Mouse (Mus musculus) megakaryocyte, embryonic 14.5 days (primary cell): Measurements from ENCODE around the gene Tmc5. TPM values are rescaled to one million over a fixed set of nuclear protein-coding genes. Genes with fewer than 3 reads are reported as not detected.
A peak's percentile ranks its signal among the peaks of the same experiment; 100 is the strongest.

Experiments
- H3K27me3 ChIP-seq: replicated peaks from 2 replicates; pipeline ENCODE3; 2012; ENCODE audit warnings: inconsistent platforms
- H3K36me3 ChIP-seq: replicated peaks from 2 replicates; pipeline ENCODE3; 2012; ENCODE audit warnings: low read length, inconsistent platforms, mixed read lengths
- H3K4me1 ChIP-seq: 2 replicates; pipeline ENCODE4 v1.6.1; 2012; ENCODE audit warnings: inconsistent platforms
- H3K4me3 ChIP-seq: replicated peaks from 2 replicates; pipeline ENCODE3; 2012; ENCODE audit warnings: moderate library complexity, mild to moderate bottlenecking, inconsistent platforms
- H3K9me3 ChIP-seq: 2 replicates; pipeline ENCODE4 v1.6.1; 2012; ENCODE audit warnings: inconsistent platforms
- FLI1 ChIP-seq: IDR thresholded peaks from 2 replicates; pipeline ENCODE4 v1.6.1; 2012; ENCODE audit warnings: low read length, inconsistent platforms, mixed read lengths
- GATA1 ChIP-seq: IDR thresholded peaks from 3 replicates; pipeline ENCODE4 v1.6.1; 2012; ENCODE audit warnings: mixed read lengths, low read length, inconsistent platforms, borderline replicate concordance
- polyA plus RNA-seq: library from polyadenylated mRNA; stranded (reverse); fragments of >175 nt; gene quantifications from 2 replicates; pipeline ENCODE4 v1.2.3, GENCODE M21; 2012; ENCODE audit warnings: low replicate concordance; ENCODE audit not compliant: insufficient read depth

Gene Tmc5
- polyA plus RNA-seq, 1 experiment: 0.17 TPM

GRCm38 (mm10) chr7:118584257-118584907 lies 12.7 kb upstream of the Tmc5 start, which contains the start of gene Tmc7:
Gene Tmc7 (minus strand): TSS chr7:118584736.
- TF ChIP-seq GATA1 (no peak), FLI1 (no peak)
- H3K4me3 ChIP-seq: peak within 1 kb of the TSS; percentile 90
- peaks cover 43% of the 10 kb centered on the region for H3K27me3 ChIP-seq
- H3K4me1 ChIP-seq: peaks cover 11% of the 10 kb centered on the region
- peaks cover 53% of the 10 kb centered on the region for H3K9me3 ChIP-seq
- H3K36me3 ChIP-seq: no peaks in the 10 kb centered on the region

- Histone ChIP-seq H3K9me3 (peaks cover 48% of the 10 kb centered on the region), H3K36me3 (no peaks in the 10 kb centered on the region), H3K4me3 (peak overlapping the region; percentile 90), H3K27me3 (peaks cover 43% of the 10 kb centered on the region), H3K4me1 (peaks cover 11% of the 10 kb centered on the region)
- TF ChIP-seq GATA1 (no peak), FLI1 (no peak)
Observed at GRCm38 (mm10) chr7:118584926-118585325, 12.2 kb upstream of the Tmc5 start.

- TF ChIP-seq FLI1 (no peak), GATA1 (no peak)
- Histone ChIP-seq H3K9me3 (peaks cover 45% of the 10 kb centered on the region), H3K4me3 (no peak overlapping the region), H3K36me3 (no peaks in the 10 kb centered on the region), H3K4me1 (peaks cover 11% of the 10 kb centered on the region), H3K27me3 (peaks cover 47% of the 10 kb centered on the region)
Observed at GRCm38 (mm10) chr7:118585856-118586255, 11.2 kb upstream of the Tmc5 start.

- no peak for TF ChIP-seq FLI1
- no peak for TF ChIP-seq GATA1
- H3K4me3 ChIP-seq: peak overlapping the region; percentile 74
- H3K36me3 ChIP-seq: no peaks in the 10 kb centered on the region
Observed at GRCm38 (mm10) chr7:118590726-118591305, 6.3 kb upstream of the Tmc5 start.

GRCm38 (mm10) chr7:118592146-118592545 lies 5.0 kb upstream of the Tmc5 start:
- Histone ChIP-seq H3K4me1 (peaks cover 18% of the 10 kb centered on the region), H3K36me3 (no peaks in the 10 kb centered on the region), H3K27me3 (peaks cover 53% of the 10 kb centered on the region), H3K4me3 (no peak overlapping the region), H3K9me3 (peaks cover 18% of the 10 kb centered on the region)
- no peak for TF ChIP-seq FLI1
- TF ChIP-seq GATA1: no peak

More at GRCm38 (mm10) chr7:118590726-118591305, 6.3 kb upstream of the Tmc5 start:
- Histone ChIP-seq H3K27me3 (peaks cover 43% of the 10 kb centered on the region), H3K9me3 (peaks cover 28% of the 10 kb centered on the region), H3K4me1 (peaks cover 15% of the 10 kb centered on the region)

- H3K9me3 ChIP-seq: peaks cover 9% of the 10 kb centered on the region
- H3K4me3 ChIP-seq: no peak overlapping the region
- TF ChIP-seq GATA1 (no peak), FLI1 (no peak)
- H3K4me1 ChIP-seq: peaks cover 26% of the 10 kb centered on the region
- no peaks in the 10 kb centered on the region for H3K36me3 ChIP-seq
- peaks cover 67% of the 10 kb centered on the region for H3K27me3 ChIP-seq
Observed at GRCm38 (mm10) chr7:118593567-118594407, 3.3 kb upstream of the Tmc5 start.

- Histone ChIP-seq H3K9me3 (peaks cover 9% of the 10 kb centered on the region), H3K36me3 (no peaks in the 10 kb centered on the region), H3K4me3 (peak overlapping the region; percentile 83), H3K4me1 (peaks cover 26% of the 10 kb centered on the region), H3K27me3 (peaks cover 73% of the 10 kb centered on the region)
- TF ChIP-seq FLI1 (no peak), GATA1 (no peak)
Observed at GRCm38 (mm10) chr7:118594611-118595010, 2.5 kb upstream of the Tmc5 start.

GRCm38 (mm10) chr7:118595228-118595627 lies 1.9 kb upstream of the Tmc5 start:
- TF ChIP-seq GATA1: no peak
- TF ChIP-seq FLI1: no peak
- H3K4me3 ChIP-seq: peak overlapping the region; percentile 83
- peaks cover 26% of the 10 kb centered on the region for H3K4me1 ChIP-seq
- no peaks in the 10 kb centered on the region for H3K36me3 ChIP-seq
- H3K27me3 ChIP-seq: peaks cover 79% of the 10 kb centered on the region
- peaks cover 9% of the 10 kb centered on the region for H3K9me3 ChIP-seq

- Histone ChIP-seq H3K4me3 (no peak overlapping the region), H3K36me3 (no peaks in the 10 kb centered on the region), H3K27me3 (peaks cover 76% of the 10 kb centered on the region), H3K9me3 (no peaks in the 10 kb centered on the region), H3K4me1 (peaks cover 26% of the 10 kb centered on the region)
- TF ChIP-seq GATA1 (no peak), FLI1 (no peak)
Observed at GRCm38 (mm10) chr7:118596271-118596670, 826 bp upstream of the Tmc5 start.
